Mouse (Mus musculus) liver, embryonic 15.5 days (tissue): Measurements from ENCODE around the gene Umad1. TPM values are rescaled to one million over a fixed set of nuclear protein-coding genes. Genes with fewer than 3 reads are reported as not detected.

Experiments used
- ATAC-seq: fragments of 200-750 bp; cut with Nextera tagmentation; 2 replicates; pipeline ENCODE4 v1.8.0; 2017; ENCODE audit warnings: moderate number of reproducible peaks, mild to moderate bottlenecking, moderate library complexity; ENCODE audit not compliant: insufficient read depth
- H3K27ac ChIP-seq: fragments of 300-500 bp; sonication (generic); replicated peaks from 2 replicates; pipeline ENCODE4 v1.5.1; 2015; ENCODE audit warnings: mild to moderate bottlenecking, inconsistent platforms
- H3K27me3 ChIP-seq: fragments of 300-500 bp; sonication (generic); 2 replicates; pipeline ENCODE4 v1.6.1; 2015; ENCODE audit warnings: mild to moderate bottlenecking, inconsistent platforms
- H3K36me3 ChIP-seq: fragments of 300-500 bp; sonication (generic); replicated peaks from 2 replicates; pipeline ENCODE4 v1.6.1; 2015; ENCODE audit warnings: moderate library complexity, mild to moderate bottlenecking, inconsistent platforms
- H3K4me1 ChIP-seq: fragments of 300-500 bp; sonication (generic); replicated peaks from 2 replicates; pipeline ENCODE4 v1.6.1; 2015; ENCODE audit warnings: inconsistent platforms
- H3K4me2 ChIP-seq: fragments of 300-500 bp; sonication (generic); 2 replicates; pipeline ENCODE4 v1.6.1; 2015; ENCODE audit warnings: moderate library complexity, mild to moderate bottlenecking, inconsistent platforms
- H3K4me3 ChIP-seq: fragments of 300-500 bp; sonication (generic); replicated peaks from 2 replicates; pipeline ENCODE4 v1.5.1; 2015; ENCODE audit warnings: mild to moderate bottlenecking, inconsistent platforms
- H3K9ac ChIP-seq: fragments of 300-500 bp; sonication (generic); 2 replicates; pipeline ENCODE4 v1.6.1; 2015; ENCODE audit warnings: moderate library complexity, mild to moderate bottlenecking, inconsistent platforms
- H3K9me3 ChIP-seq: fragments of 300-500 bp; sonication (generic); replicated peaks from 2 replicates; pipeline ENCODE4 v1.6.1; 2016; ENCODE audit warnings: inconsistent platforms
- WGBS: fragments of 180-500 bp; shearing (Covaris S2); methylation state at CpG from one replicate; pipeline ENCODE4 v1.1.7; 2015; ENCODE audit warnings: mixed read lengths; ENCODE audit not compliant: insufficient replicate concordance; 5-methylcytosine and 5-hydroxymethylcytosine counted together
- polyA plus RNA-seq: library from polyadenylated mRNA; unstranded; fragments of >200 nt; fragmentation: Nextera tagmentation; extraction: Ambion mirVana; gene quantifications from 2 replicates; pipeline ENCODE4 v1.2.1, GENCODE M21; 2015

The Umad1 gene
- 16.4 and 17.3 TPM in 2 replicates for polyA plus RNA-seq

- peak within 1 kb of the TSS; percentile 79 for H3K4me3 ChIP-seq
- no peaks in the 10 kb centered on the region for H3K9me3 ChIP-seq
- H3K4me1 ChIP-seq: peaks cover 21% of the 10 kb centered on the region
- peak; percentile 100 for ATAC-seq
- H3K9ac ChIP-seq: peak within 1 kb of the TSS; percentile 81
- peak within 1 kb of the TSS; percentile 93 for H3K4me2 ChIP-seq
- peaks cover 11% of the 10 kb centered on the region for H3K36me3 ChIP-seq
- under 1% methylated on average over 63 of the region's 64 CpGs for WGBS
- peak within 1 kb of the TSS; percentile 90 for H3K27ac ChIP-seq
- no peaks in the 10 kb centered on the region for H3K27me3 ChIP-seq
Observed at GRCm38 (mm10) chr6:8259004-8259666, at the start of gene Umad1, which contains the start of the genes Rpa3 and Gm45062. Gene Umad1, plus strand, starts transcription at chr6:8259288. Gene Rpa3, minus strand, starts transcription at chr6:8259173. Gene Gm45062, plus strand, starts transcription at chr6:8259450.

- H3K4me3 ChIP-seq: peak overlapping the region; percentile 94
- WGBS: 7% methylated on average over 10 of the region's 10 CpGs
- peaks cover 16% of the 10 kb centered on the region for H3K4me1 ChIP-seq
- no peaks in the 10 kb centered on the region for H3K9me3 ChIP-seq
- no peak for ATAC-seq
- H3K9ac ChIP-seq: peak overlapping the region; percentile 84
- H3K4me2 ChIP-seq: peak overlapping the region; percentile 83
- peak overlapping the region; percentile 91 for H3K27ac ChIP-seq
- H3K36me3 ChIP-seq: peaks cover 6% of the 10 kb centered on the region
- no peaks in the 10 kb centered on the region for H3K27me3 ChIP-seq
Observed at GRCm38 (mm10) chr6:8209866-8210186, 49.3 kb upstream of the Umad1 start.

GRCm38 (mm10) chr6:8210661-8211060 lies 48.4 kb upstream of the Umad1 start:
- Histone ChIP-seq H3K4me1 (peaks cover 16% of the 10 kb centered on the region), H3K4me2 (peak overlapping the region; percentile 83), H3K27me3 (no peaks in the 10 kb centered on the region), H3K36me3 (peaks cover 14% of the 10 kb centered on the region), H3K9me3 (no peaks in the 10 kb centered on the region), H3K4me3 (peak overlapping the region; percentile 94), H3K27ac (no peak overlapping the region), H3K9ac (no peak overlapping the region)
- no peak for ATAC-seq
- 57% methylated on average over 3 of the region's 3 CpGs for WGBS

DNA sequence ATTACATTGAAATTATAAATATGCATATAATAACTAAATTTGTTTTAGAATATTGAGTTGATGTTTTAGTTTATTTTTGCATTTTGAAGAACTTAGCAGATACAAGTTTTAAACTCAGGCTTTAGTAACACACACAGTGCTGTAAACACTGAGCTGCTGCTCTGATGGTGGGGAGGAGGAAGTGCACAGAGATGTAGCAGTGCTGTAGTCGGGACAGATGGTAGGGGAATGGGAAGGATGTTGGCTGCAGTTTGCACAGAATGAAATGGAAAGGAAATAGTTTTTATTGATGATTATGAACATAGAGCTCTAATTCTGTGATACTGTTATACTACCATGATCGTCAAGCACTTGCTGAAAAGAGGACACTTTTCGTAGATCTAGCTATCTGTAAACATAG lies 32.1 kb upstream of the Umad1 start:
- no peak overlapping the region for H3K9ac ChIP-seq
- 74% methylated on average over 3 of the region's 3 CpGs for WGBS
- H3K27ac ChIP-seq: no peak overlapping the region
- no peaks in the 10 kb centered on the region for H3K4me1 ChIP-seq
- no peaks in the 10 kb centered on the region for H3K9me3 ChIP-seq
- H3K27me3 ChIP-seq: no peaks in the 10 kb centered on the region
- no peak for ATAC-seq
- H3K4me2 ChIP-seq: no peak overlapping the region
- peaks cover 40% of the 10 kb centered on the region for H3K36me3 ChIP-seq
- H3K4me3 ChIP-seq: no peak overlapping the region

DNA sequence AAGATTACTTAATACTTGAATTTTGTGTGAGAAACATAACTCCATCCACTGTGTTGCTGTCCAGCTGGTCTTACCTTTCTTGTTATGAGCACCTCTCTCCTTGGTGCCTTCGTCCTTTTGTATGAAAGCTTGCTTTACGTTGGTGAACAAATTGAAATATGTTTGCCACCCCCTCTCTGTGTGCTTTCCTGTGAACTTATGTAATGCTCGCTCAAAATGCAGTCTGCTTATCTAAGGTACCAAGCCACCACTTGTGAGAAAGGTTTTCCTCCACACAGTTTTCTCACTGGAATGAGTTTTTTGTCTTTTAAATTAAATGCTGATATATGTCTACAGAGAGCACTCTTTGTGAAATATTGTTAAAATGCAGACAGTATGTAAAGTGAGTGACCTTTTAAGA lies 30.5 kb upstream of the Umad1 start:
- WGBS: 68% methylated on average over 3 of the region's 3 CpGs
- ATAC-seq: no peak

GRCm38 (mm10) chr6:8258316-8258715 lies 772 bp upstream of the Umad1 start:
- Histone ChIP-seq H3K27me3 (no peaks in the 10 kb centered on the region), H3K4me1 (peaks cover 21% of the 10 kb centered on the region), H3K9me3 (no peaks in the 10 kb centered on the region), H3K36me3 (peaks cover 17% of the 10 kb centered on the region), H3K4me2 (peak overlapping the region; percentile 84), H3K27ac (peak overlapping the region; percentile 79), H3K9ac (peak overlapping the region; percentile 77), H3K4me3 (peak overlapping the region; percentile 79)
- WGBS: 4% methylated on average over 6 of the region's 6 CpGs
- ATAC-seq: no peak

More for the DNA sequence above, 30.5 kb upstream of the Umad1 start:
- no peaks in the 10 kb centered on the region for H3K4me1 ChIP-seq
- no peak overlapping the region for H3K9ac ChIP-seq
- H3K27me3 ChIP-seq: no peaks in the 10 kb centered on the region
- H3K4me2 ChIP-seq: no peak overlapping the region
- peaks cover 50% of the 10 kb centered on the region for H3K36me3 ChIP-seq
- H3K4me3 ChIP-seq: no peak overlapping the region
- no peaks in the 10 kb centered on the region for H3K9me3 ChIP-seq
- H3K27ac ChIP-seq: no peak overlapping the region

DNA sequence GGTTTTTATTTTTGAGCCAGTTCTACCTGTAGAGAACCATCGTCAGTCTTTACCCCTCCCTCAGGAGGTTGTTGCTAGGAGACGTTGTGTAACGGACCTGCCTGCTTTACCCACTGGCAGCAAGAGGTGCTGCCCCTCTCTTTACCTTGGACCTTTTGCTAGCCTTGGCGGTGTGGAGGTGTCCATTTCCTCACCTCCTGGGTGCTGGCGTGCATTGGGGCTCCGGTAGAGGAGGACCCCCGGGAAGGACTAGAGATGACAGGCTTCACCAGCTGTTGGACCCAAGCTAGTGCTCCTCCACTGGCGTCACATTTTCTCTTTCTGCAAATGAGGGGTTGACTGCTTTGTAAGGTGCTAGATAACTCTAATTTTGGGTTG lies 568 bp downstream of the Umad1 start:
- under 1% methylated on average over 8 of the region's 8 CpGs for WGBS
- peaks cover 6% of the 10 kb centered on the region; the same call in 1 of the 2 replicates for H3K36me3 ChIP-seq
- peak; percentile 13 for ATAC-seq
- peak overlapping the region; percentile 79 for H3K4me3 ChIP-seq
- H3K27me3 ChIP-seq: no peaks in the 10 kb centered on the region
- H3K4me2 ChIP-seq: peak overlapping the region; percentile 93
- no peaks in the 10 kb centered on the region for H3K9me3 ChIP-seq
- H3K4me1 ChIP-seq: peaks cover 21% of the 10 kb centered on the region
- H3K27ac ChIP-seq: peak overlapping the region; percentile 90
- peak overlapping the region; percentile 81 for H3K9ac ChIP-seq

DNA sequence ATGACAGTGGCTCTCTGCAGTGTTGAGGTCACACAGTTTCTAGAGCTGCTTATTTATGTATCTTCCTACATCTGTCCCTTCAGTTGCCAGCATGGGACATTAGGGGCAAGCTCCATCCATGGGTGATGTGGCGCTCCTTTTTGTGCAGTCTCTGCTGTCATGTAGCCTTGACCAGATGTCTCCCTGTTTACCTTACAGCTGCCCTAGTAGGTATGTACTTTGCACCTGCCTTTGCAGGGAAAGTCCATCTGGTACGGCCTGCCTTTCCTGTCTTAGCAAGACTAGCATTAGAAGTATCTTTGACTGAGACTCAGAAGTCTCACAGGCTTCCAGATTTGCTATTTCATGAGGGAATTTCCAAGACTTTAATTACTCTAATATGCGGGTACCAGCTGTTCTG lies 12.0 kb downstream of the Umad1 start:
- Histone ChIP-seq H3K9ac (no peak overlapping the region), H3K4me2 (no peak overlapping the region), H3K27ac (no peak overlapping the region), H3K36me3 (peaks cover 11% of the 10 kb centered on the region; the same call in 1 of the 2 replicates), H3K4me3 (no peak overlapping the region), H3K9me3 (no peaks in the 10 kb centered on the region), H3K27me3 (no peaks in the 10 kb centered on the region), H3K4me1 (peaks cover 10% of the 10 kb centered on the region)
- peak; percentile 61 for ATAC-seq
- WGBS: 75% methylated on average over 3 of the region's 3 CpGs

DNA sequence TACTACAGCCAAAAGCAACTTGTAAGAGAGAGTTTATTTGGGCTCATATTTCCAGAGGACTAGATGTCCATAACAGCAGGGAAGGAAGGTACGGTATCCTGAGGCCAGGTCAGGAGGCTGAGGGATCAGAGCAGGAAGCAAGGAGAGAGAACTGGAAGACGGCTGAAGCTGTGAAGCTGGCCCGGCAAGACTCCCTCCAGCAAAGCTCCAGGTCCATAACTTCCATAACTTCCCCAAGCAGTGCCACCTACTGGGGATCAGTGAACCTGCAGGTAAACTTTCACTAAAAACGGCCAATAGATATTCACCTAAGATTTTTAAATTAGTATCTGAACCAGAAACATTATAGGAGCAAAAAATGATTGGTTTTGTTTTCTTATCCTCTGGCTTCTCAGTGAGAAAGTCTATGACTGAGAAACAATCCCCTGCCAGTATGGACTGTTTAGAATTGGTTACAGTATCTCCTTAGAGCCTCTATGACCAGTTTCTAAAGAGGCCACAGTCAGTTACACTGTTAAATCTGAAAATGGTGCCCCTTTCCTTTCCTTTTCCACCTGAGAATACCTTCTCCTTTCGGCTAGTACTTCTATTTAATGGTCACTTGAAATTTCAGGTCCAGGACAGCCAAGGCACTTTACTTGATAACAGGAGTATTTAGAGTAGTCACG lies 15.4 kb downstream of the Umad1 start:
- WGBS: 33% methylated on average over 6 of the region's 6 CpGs
- Histone ChIP-seq H3K36me3 (peaks cover 11% of the 10 kb centered on the region; the same call in 1 of the 2 replicates), H3K27me3 (no peaks in the 10 kb centered on the region), H3K9me3 (no peaks in the 10 kb centered on the region), H3K4me1 (peaks cover 7% of the 10 kb centered on the region), H3K9ac (no peak overlapping the region), H3K27ac (0 out of 2 replicates have a peak overlapping the region, but pooled peaks have one; percentile 34), H3K4me3 (no peak overlapping the region), H3K4me2 (no peak overlapping the region)
- ATAC-seq: no peak

DNA sequence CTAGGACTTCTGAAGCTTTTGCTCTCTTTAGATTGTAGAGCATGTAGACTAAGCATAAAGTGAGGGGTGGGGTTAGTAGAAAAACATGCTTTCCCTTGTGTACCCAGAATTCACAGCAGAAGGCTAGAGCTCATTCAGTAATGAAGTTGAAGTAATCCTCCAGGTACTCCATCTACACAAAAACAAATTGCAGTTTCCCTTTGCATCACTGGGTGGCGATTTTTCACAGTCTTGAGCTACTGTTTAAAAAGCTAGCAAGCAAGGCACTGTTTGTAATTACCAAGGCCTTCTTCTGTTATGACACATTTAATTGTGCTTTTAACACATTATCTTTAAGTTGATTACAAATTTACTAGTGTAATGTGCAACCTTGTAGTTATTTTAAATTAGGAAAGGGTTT lies 16.0 kb downstream of the Umad1 start:
- Histone ChIP-seq H3K27me3 (no peaks in the 10 kb centered on the region), H3K4me3 (no peak overlapping the region), H3K36me3 (peaks cover 11% of the 10 kb centered on the region; the same call in 1 of the 2 replicates), H3K9me3 (no peaks in the 10 kb centered on the region), H3K27ac (0 out of 2 replicates have a peak overlapping the region, but pooled peaks have one; percentile 34), H3K4me1 (peaks cover 4% of the 10 kb centered on the region), H3K4me2 (no peak overlapping the region), H3K9ac (no peak overlapping the region)
- ATAC-seq: no peak
- WGBS: 13% methylated on average over 1 of the region's 1 CpGs

DNA sequence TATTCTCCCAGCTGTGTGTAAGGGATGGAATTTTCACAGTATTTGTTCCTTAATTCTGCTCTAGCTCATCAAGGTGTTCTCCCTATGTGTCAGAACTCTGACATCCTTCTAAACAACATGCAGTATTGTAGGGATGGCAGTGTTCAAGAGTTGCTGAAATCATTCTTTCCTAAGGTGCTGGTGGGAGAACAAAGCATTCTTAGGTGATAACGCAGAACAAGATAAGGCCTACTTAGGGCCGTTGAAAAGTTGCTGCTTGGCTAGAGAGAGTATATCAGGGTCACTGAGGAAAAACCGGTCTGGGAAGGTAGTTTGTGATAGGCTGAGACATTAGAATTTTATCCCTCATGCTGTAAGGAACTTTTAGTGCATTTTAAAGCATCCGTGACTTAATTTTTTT lies 17.3 kb downstream of the Umad1 start:
- no peaks in the 10 kb centered on the region for H3K9me3 ChIP-seq
- H3K9ac ChIP-seq: no peak overlapping the region
- ATAC-seq: no peak
- no peak overlapping the region for H3K4me2 ChIP-seq
- no peak overlapping the region for H3K27ac ChIP-seq
- H3K4me1 ChIP-seq: peaks cover 4% of the 10 kb centered on the region
- peaks cover 4% of the 10 kb centered on the region; the same call in 1 of the 2 replicates for H3K36me3 ChIP-seq
- no peak overlapping the region for H3K4me3 ChIP-seq
- H3K27me3 ChIP-seq: no peaks in the 10 kb centered on the region
- 28% methylated on average over 4 of the region's 4 CpGs for whole genome bisulfite sequencing
